Mouse (Mus musculus) brain, embryonic 14.5 days (tissue): ENCODE measurements around the gene Ost4. TPM values are rescaled to one million over a fixed set of nuclear protein-coding genes. Genes with fewer than 3 reads are reported as not detected.

Experiments used
- DNase-seq: peaks from one replicate; pipeline ENCODE4 v3.0.0-alpha.2; 2011; ENCODE audit warnings: low read depth
- CTCF ChIP-seq: fragments of 200-500 bp; IDR thresholded peaks from 2 replicates; pipeline ENCODE4 v1.5.1; 2012; ENCODE audit warnings: inconsistent platforms, mild to moderate bottlenecking, moderate library complexity, borderline replicate concordance; ENCODE audit not compliant: insufficient read depth, insufficient read length; ENCODE audit errors: extremely low read depth
- POLR2A ChIP-seq: fragments of 200-500 bp; IDR thresholded peaks from 2 replicates; pipeline ENCODE4 v1.6.1; 2012; ENCODE audit warnings: mild to moderate bottlenecking, inconsistent platforms, borderline replicate concordance; ENCODE audit not compliant: poor library complexity, insufficient read depth, insufficient read length, severe bottlenecking; ENCODE audit errors: extremely low read depth
- polyA plus RNA-seq: library from polyadenylated mRNA; depleted of rRNA; stranded (reverse); fragments of >200 nt; gene quantifications from 2 replicates; pipeline ENCODE4 v1.2.3, GENCODE M21; 2012

Ost4 gene
- polyA plus RNA-seq, 1 experiment = 162 TPM

DNA sequence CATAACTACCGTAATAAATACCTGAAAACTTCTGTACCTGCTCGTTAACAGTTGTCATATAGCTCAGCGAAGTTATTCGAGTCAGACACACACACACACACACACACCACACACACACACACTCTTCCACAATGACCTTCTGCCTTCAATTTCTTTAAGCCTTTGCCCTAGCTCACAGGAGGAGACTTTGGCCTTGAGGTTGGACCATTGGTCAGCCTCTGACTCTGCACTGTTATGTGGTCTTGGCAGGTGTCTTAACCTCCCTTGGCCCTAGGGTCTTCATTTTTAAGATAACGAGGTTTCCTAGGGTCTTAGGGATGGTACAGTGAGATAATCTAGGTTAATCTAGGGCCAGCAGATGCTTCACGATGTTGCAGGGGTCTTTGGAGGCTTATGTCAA lies 36.8 kb upstream of the Ost4 start:
- TF ChIP-seq POLR2A (no peak), CTCF (no peak)

DNA sequence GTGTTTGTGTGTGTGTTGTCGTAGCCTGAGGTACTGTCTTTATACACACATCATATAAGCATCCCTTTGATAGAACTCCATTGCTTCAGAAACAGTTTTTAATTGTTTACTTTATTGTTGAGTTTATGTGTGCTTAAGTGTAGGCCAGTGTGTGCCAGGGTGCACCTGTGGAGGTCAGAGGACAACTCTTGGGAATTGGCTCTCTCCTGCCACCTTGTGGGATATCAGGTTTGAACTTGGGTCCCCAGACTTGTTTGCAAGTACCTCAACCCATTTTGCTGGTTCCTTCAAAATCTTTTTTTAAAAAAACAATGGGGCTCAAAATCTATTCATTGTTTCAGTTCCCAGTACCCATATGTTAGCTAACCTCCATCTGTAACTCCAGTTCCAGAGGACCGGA lies 35.4 kb upstream of the Ost4 start:
- TF ChIP-seq POLR2A = no peak
- no peak for TF ChIP-seq CTCF
- DNase-seq = no peak

More for the DNA sequence above, 36.8 kb upstream of the Ost4 start:
- DNase-seq = no peak

DNA sequence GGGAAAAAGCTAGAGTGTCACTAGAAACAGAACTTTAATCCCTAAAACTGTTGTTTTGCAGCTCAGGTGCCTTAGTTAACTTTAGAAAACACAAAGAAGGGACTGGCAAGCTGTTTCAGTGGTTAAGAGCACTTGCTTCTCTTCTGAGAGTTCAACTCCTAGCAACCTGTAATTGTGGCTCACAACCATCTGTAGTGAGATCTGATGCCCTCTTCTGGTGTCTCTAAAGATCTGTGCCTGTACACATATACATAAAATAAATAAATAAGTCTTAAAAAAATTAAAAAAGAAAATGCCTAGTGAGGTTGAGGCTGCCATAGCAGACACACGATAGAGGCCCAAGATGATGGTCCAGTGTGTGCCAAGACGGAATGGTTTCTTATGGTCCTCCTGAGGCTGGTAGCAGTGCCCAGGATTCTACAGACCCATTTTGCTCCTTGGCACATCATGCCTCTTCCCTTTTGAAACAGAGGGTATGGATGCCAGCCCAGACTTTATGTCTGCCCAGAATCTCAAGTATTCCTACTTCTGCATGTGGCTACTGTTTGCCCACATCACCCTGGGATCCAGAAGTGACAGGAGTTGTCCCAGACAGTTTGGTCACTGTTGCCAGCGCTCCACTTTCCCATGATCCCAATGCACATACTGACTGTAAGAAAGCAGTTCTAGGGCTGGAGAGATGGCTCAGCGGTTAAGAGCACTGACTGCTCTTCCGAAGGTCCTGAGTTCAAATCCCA lies 27.3 kb upstream of the Ost4 start:
- no peak for DNase-seq
- TF ChIP-seq POLR2A = no peak
- TF ChIP-seq CTCF = no peak

DNA sequence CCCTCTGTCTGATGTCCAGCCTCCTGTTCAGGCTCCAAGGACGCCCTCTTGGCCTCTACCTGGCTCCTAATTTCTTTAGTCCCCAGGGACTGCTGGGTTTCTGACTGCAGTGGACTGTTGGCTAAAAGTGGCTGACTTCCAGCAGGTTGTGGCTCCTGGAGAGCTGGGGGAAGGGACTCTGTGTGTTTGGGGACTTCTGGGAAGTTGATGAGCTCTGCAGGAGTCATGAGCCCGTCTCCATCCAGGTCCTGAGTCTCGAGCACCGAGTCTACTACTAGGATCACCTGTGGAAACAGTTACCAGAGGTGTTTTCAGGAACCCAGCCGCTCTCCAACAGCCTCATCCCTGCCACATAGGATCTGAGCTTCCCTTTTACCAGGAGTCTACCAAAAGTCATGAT lies 26.1 kb upstream of the Ost4 start:
- DNase-seq = no peak
- TF ChIP-seq POLR2A (no peak), CTCF (no peak)

DNA sequence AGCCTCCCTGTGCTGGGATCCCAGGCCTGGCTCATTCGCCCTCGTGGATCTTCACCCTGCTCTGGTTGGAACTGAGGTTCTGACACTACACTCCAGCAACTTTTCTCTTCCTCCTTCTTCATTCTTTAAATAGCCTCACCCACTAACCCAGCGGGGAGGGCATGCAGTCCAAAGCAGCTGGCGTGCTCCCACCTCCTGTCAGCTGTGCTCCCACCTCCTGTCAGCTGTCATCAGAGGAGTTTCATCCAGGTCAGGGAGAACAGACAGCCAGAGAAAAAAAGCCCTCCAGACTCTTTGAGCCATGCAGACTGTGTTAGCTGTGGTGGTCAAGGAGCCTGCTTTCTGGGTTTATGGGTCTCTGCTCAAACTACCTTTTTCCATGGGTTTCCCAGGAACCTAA lies 23.8 kb upstream of the Ost4 start:
- TF ChIP-seq POLR2A (no peak), CTCF (no peak)
- no peak for DNase-seq

DNA sequence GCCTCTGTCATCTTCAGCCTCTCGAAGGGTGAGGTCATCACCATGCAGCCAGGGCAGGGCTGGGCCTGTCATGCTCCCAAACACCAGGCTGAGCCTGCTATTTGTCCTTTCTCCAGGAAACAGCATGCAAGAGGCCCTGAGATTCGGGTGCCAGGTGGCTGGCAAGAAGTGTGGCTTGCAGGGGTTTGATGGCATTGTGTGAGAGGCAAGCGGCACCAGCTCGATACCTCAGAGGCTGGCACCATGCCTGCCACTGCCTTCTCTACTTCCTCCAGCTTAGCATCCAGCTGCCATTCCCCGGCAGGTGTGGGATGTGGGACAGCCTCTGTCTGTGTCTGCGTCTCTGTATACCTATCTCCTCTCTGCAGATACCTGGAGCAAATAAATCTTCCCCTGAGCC lies 23.3 kb upstream of the Ost4 start:
- no peak for TF ChIP-seq POLR2A
- TF ChIP-seq CTCF = no peak
- DNase-seq = no peak

DNA sequence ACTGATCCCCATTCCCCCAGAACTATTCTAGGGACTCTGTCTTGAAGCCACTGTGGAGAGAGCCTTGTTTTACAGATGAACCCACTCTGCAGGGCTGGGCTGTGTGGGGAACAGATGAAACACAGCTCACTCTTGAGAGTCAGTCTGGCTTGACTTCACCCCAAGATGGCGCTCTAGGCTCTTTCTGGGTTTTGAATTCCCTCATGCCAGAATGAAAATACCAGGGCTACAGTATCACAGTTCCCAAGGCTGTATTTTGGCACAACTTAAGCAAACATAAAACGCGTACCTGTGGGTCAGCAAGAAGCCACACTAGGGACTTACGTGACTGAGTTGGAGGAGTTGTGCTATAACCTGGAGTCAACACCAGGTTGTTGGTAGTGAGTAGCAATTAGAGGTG lies 22.5 kb upstream of the Ost4 start:
- peak; percentile 73 for DNase-seq
- TF ChIP-seq POLR2A = no peak
- TF ChIP-seq CTCF = peak; percentile 70; the same call in 1 of the 2 replicates

DNA sequence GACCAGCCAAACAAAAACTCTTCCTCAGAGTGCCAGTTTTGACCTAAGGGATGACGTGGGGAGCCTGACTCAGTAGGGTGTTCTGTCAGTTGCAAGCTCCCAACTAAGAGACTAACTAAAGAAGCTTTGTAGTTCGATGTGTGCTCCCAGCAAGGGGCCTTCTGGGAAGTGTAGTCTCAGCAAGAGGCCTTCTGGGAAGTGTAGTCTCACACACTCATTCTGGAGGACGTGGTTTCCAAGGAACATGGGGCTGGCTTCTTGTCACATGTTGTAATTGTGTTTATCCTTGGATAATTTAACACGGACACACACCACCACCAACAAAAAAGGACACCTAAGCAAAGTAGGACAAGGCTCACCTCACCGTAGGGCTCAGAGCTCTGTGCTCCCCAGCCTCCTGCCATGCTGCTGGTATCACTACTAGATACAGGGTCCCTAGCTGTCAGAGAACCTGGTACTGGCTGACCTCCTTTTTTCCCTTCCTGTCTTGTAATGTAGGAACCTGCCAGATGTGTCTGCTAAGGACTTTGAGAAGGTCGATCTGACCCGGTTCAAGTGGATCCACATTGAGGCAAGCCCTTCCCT lies 20.4 kb upstream of the Ost4 start:
- no peak for TF ChIP-seq CTCF
- TF ChIP-seq POLR2A = no peak
- DNase-seq = peak; percentile 74

DNA sequence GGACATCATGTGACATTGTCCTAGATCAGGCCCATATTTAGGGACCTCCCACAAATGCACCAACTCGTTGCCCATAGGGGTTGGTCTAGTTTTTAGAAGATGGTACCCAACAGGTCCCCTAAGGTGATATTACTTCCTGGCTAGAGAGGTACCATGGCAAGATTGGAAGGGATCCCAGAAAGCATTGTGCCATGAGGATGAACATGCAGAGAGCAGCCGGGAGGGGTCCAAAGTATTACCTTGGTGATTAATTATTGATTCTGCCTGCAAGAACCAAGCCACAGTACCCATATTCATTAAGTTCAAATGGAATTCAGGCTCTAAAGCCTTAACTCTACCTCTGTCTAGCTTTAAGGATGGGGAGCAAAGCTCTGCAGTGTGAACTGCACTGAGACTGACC lies 18.5 kb upstream of the Ost4 start:
- no peak for TF ChIP-seq CTCF
- TF ChIP-seq POLR2A = no peak
- DNase-seq = no peak

DNA sequence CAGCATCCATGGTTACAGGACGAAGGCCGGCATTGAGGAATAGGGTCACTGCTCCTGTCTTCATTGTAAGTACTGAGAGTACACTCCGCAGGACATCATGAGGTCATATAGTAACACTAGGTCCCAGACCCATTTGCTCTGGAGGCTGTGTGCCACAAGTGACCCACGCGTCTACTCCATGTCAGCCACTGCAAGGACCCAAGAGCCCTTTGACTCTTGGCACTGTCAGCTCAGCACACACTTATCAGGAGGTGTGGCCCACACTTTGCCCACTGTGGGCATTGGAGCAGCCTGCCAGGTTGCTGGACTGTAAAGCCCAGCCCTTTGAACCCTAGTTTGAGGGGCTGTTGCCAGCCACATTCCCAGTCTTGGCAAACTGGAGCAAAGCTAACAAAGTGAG lies 17.6 kb upstream of the Ost4 start:
- no peak for TF ChIP-seq POLR2A
- TF ChIP-seq CTCF = no peak
- DNase-seq = no peak

DNA sequence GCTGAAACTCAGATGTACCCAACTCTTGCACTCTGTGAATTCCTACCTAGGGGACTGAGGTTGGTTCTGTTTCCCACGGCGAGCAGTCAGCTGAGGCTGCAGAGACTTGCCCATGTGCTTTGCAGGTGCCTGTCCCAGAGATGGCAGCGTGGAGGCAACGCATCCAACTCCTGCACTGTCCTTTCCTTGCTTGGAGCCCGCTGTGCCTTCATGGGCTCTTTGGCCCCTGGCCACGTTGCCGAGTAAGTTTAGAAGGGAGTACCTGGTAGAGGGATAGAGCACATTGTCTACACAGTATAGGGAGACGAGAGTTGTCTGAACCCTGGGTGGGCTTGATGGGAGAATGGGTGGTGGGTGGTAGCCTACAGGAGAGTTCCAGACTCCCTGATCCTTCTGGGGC lies 17.0 kb upstream of the Ost4 start:
- no peak for DNase-seq
- TF ChIP-seq POLR2A (no peak), CTCF (no peak)

DNA sequence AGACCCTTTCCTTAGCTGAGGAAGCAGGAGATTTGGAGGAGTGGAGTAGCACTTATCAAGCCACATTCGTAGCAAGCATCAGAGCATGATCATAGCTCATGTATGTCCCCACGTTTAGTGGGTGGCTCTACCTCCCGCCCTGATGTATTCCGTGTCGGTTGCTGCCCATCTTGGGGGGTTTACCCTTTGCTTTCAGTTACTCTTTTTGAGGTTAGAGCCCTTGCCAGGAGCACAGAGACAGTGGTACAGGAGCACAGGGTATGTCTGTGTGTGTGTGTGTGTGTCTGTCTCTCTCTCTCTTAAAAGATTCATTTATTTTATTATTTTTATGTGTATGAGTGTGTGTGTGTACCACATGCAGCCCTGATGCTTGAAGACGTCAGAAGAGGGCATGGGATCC lies 15.5 kb upstream of the Ost4 start:
- TF ChIP-seq POLR2A (no peak), CTCF (no peak)
- no peak for DNase-seq

DNA sequence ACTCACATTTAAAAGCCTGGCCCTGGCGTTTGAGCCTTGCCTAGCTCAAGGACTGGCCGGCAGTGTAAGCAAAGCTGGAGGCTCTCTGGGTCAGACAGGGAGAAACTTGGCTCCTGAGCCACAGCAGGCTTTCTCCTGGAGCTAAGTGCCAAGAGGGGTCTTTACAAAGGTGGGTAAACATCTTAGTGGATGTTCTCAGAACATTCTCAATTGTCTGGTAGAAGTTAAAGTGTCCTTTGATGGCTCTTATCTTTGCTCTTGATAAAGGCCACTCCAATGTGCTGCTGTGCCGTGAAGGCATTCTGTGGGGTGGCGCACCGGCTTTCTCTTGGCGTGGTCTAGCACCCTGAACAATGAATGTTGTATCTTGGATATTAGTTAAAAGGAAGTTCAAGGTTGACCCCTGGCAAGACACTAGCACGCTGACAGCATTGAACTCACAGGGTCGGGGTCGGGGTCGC lies 15.0 kb upstream of the Ost4 start:
- no peak for DNase-seq
- TF ChIP-seq CTCF = no peak
- no peak for TF ChIP-seq POLR2A
